ENCODE assay signal across 25 mouse cellular contexts in the genomic region with DNA sequence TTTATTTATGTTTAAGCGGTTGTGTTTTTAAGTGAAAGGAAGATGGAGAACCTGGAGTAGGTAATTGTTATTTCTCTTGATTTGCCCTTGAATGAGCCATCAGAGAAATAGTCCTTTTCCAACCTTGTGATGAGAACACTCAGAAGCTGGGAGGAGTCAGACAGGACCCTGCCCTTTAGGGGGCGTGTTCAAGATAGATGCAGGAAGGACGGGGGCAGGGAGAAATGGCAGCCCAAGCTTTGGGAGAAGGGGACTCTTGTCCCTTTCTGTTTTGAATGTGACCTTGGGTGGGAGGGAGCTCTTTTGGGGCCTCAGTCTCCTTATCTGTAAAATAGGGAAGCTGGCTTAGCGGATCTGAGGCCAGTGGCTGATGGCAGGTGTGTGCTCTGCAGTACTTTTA. TPM values are rescaled to one million over a fixed set of nuclear protein-coding genes. Genes with fewer than 3 reads are reported as not detected.
DNase-seq lines count a peak whose midpoint lies in the region; ATAC-seq and TF ChIP-seq lines count a peak whose summit lies in the region.
"Had no signal": no experiment of that assay in that cellular context is flagged by ENCODE, and none has a peak within 500 bp of the region (broad histone marks: within the 10 kb centered on the region; RNA-seq: fewer than 3 reads in every experiment).

No protein-coding gene starts in this region.

- no peak overlapping the region; the same call in 1 of the 2 replicates for H3K27ac ChIP-seq in liver, embryonic 12.5 days
- H3K27ac ChIP-seq in liver, embryonic 11.5 days (ENCODE audit: low read depth, low read length): no peak overlapping the region
- H3K27ac ChIP-seq in ES-E14 (ENCODE audit: insufficient read depth, low read depth, low read length, poor library complexity, severe bottlenecking): no peak overlapping the region
- H3K27ac ChIP-seq in forebrain, embryonic 16.5 days (ENCODE audit: low read length): no peak overlapping the region
- H3K27ac ChIP-seq: embryonic facial prominence, embryonic 10.5 days; embryonic facial prominence, embryonic 13.5 days; forebrain, embryonic 13.5 days; gastrocnemius, adult 2 months; hindbrain, embryonic 12.5 days; hindbrain, embryonic 15.5 days had no signal

- peaks cover 5% of the 10 kb centered on the region; the same call in 1 of the 2 replicates for H3K27me3 ChIP-seq in liver, embryonic 12.5 days (replicated peaks)
- no peaks in the 10 kb centered on the region for H3K27me3 ChIP-seq in liver, embryonic 11.5 days (replicated peaks; ENCODE audit: control insufficient read depth, insufficient read depth, low read length)
- no peaks in the 10 kb centered on the region for H3K27me3 ChIP-seq in forebrain, embryonic 16.5 days (replicated peaks; ENCODE audit: control insufficient read depth, insufficient read depth, low read length)
- H3K27me3 ChIP-seq: embryonic facial prominence, embryonic 13.5 days; forebrain, embryonic 13.5 days; hindbrain, embryonic 12.5 days; hindbrain, embryonic 15.5 days had no signal

- no peak overlapping the region for H3K4me3 ChIP-seq in liver, embryonic 12.5 days
- H3K4me3 ChIP-seq in liver, embryonic 11.5 days (ENCODE audit: low read depth, low read length): no peak overlapping the region
- no peak overlapping the region for H3K4me3 ChIP-seq in ES-E14 (ENCODE audit: insufficient read depth in 1 of 2, low read depth in 1 of 2, low read length in 2 of 2, poor library complexity in 1 of 2, severe bottlenecking in 1 of 2)
- no peak overlapping the region for H3K4me3 ChIP-seq in forebrain, embryonic 16.5 days (replicated peaks; ENCODE audit: low read length)
- H3K4me3 ChIP-seq: embryonic facial prominence, embryonic 10.5 days; embryonic facial prominence, embryonic 13.5 days; erythroblast, embryonic 14.5 days; forebrain, embryonic 13.5 days; gastrocnemius, adult 2 months; hindbrain, embryonic 12.5 days; hindbrain, embryonic 15.5 days had no signal

- in situ Hi-C loops in ES-E14 (cut with MboI; ENCODE audit: low sequenced_read_pairs in 2 of 2, unreplicated experiment in 2 of 2): no loop called here

- H3K4me2 ChIP-seq in liver, embryonic 12.5 days: peak overlapping the region; percentile 7; the same call in 1 of the 2 replicates
- no peak overlapping the region for H3K4me2 ChIP-seq in liver, embryonic 11.5 days
- no peak overlapping the region for H3K4me2 ChIP-seq in forebrain, embryonic 16.5 days (ENCODE audit: low read length)
- H3K4me2 ChIP-seq: embryonic facial prominence, embryonic 13.5 days; forebrain, embryonic 13.5 days; heart, embryonic 11.5 days; hindbrain, embryonic 12.5 days; hindbrain, embryonic 15.5 days had no signal

- ATAC-seq in liver, embryonic 12.5 days: no peak
- no peak for ATAC-seq in liver, embryonic 11.5 days (replicated peaks; ENCODE audit: low FRiP score)
- ATAC-seq in forebrain, embryonic 16.5 days: no peak
- ATAC-seq: CD4-positive, CD25-positive, alpha-beta regulatory T cell, adult 4 months; forebrain, embryonic 13.5 days; forebrain, postnatal 0 days; intestine, postnatal 0 days had no signal

- no peaks in the 10 kb centered on the region for H3K9me3 ChIP-seq in liver, embryonic 12.5 days (replicated peaks)
- H3K9me3 ChIP-seq in liver, embryonic 11.5 days (ENCODE audit: control insufficient read depth, low read length): no peaks in the 10 kb centered on the region
- no peaks in the 10 kb centered on the region for H3K9me3 ChIP-seq in ES-E14 (ENCODE audit: control insufficient read depth, insufficient read depth, low read depth, low read length)
- H3K9me3 ChIP-seq in forebrain, embryonic 16.5 days (ENCODE audit: control insufficient read depth, low read length): peaks cover 3% of the 10 kb centered on the region; the same call in 1 of the 2 replicates
- H3K9me3 ChIP-seq: embryonic facial prominence, embryonic 10.5 days; embryonic facial prominence, embryonic 13.5 days; hindbrain, embryonic 12.5 days; hindbrain, embryonic 15.5 days had no signal

- no peak for DNase-seq in liver, embryonic 11.5 days (ENCODE audit: low spot score)
- peak; percentile 26 for DNase-seq in ES-E14 (ENCODE audit: low read depth, low spot score)
- DNase-seq in ZHBTc4 (ENCODE audit: low read depth, low spot score): peak; percentile 58
- DNase-seq in cerebellum, adult 18-20 months: no peak
- DNase-seq in embryo, embryonic 10.5 days (ENCODE audit: low spot score): no peak
- DNase-seq: adrenal gland, adult 2 months; adrenal gland, postnatal 14 days; cerebellum, adult 11-12 months; cerebellum, adult 9-10 months; cerebellum, postnatal 14 days; forebrain, postnatal 0 days; gastrocnemius, adult 2 months; gastrocnemius, postnatal 14 days had no signal

- WGBS in liver, embryonic 12.5 days (ENCODE audit: insufficient replicate concordance): 63% methylated on average over 4 of the region's 4 CpGs
- WGBS in liver, embryonic 11.5 days: 61% methylated on average over 4 of the region's 4 CpGs
- WGBS in forebrain, embryonic 16.5 days: 79% methylated on average over 4 of the region's 4 CpGs

- peaks cover 15% of the 10 kb centered on the region; the same call in 1 of the 2 replicates for H3K4me1 ChIP-seq in liver, embryonic 12.5 days
- H3K4me1 ChIP-seq in liver, embryonic 11.5 days (replicated peaks; ENCODE audit: control insufficient read depth, insufficient read depth, low read length): no peaks in the 10 kb centered on the region
- H3K4me1 ChIP-seq in ES-E14 (ENCODE audit: control insufficient read depth in 2 of 2, insufficient read depth in 2 of 2, low read length in 2 of 2, poor library complexity in 1 of 2): peaks cover 0 to 2% of the 10 kb centered on the region in 2 experiments; a peak in 1 of 4 replicates
- H3K4me1 ChIP-seq in forebrain, embryonic 16.5 days (replicated peaks; ENCODE audit: control insufficient read depth, insufficient read depth, low read length): peaks cover 12% of the 10 kb centered on the region

- H3K36me3 ChIP-seq in liver, embryonic 12.5 days: no peaks in the 10 kb centered on the region
- no peaks in the 10 kb centered on the region for H3K36me3 ChIP-seq in liver, embryonic 11.5 days (ENCODE audit: control insufficient read depth, insufficient read depth, low read length)
- H3K36me3 ChIP-seq in ES-E14 (ENCODE audit: control insufficient read depth, insufficient read depth, low read length, poor library complexity, severe bottlenecking): no peaks in the 10 kb centered on the region
- H3K36me3 ChIP-seq in forebrain, embryonic 16.5 days (ENCODE audit: control insufficient read depth, insufficient read depth): no peaks in the 10 kb centered on the region
- H3K36me3 ChIP-seq: embryonic facial prominence, embryonic 10.5 days; embryonic facial prominence, embryonic 13.5 days; hindbrain, embryonic 12.5 days; hindbrain, embryonic 15.5 days had no signal

- H3K9ac ChIP-seq in liver, embryonic 12.5 days: no peak overlapping the region
- no peak overlapping the region for H3K9ac ChIP-seq in liver, embryonic 11.5 days (ENCODE audit: low read depth, low read length)
- no peak overlapping the region for H3K9ac ChIP-seq in ES-E14 (ENCODE audit: insufficient read depth, low read depth, low read length, poor library complexity, severe bottlenecking)
- no peak overlapping the region for H3K9ac ChIP-seq in forebrain, embryonic 16.5 days (replicated peaks; ENCODE audit: low read depth, low read length)
- H3K9ac ChIP-seq: embryonic facial prominence, embryonic 13.5 days; forebrain, embryonic 13.5 days; forebrain, postnatal 0 days; hindbrain, embryonic 12.5 days; hindbrain, embryonic 15.5 days had no signal

TF ChIP-seq in ES-E14, 5 proteins besides CTCF, POLR2A, EP300 and RAD21:
- TF ChIP-seq MAFK (IDR thresholded peaks at IDR 0.05; ENCODE audit: insufficient read depth, low read depth, low read length) (no peak), HCFC1 (IDR thresholded peaks at IDR 0.05; ENCODE audit: borderline replicate concordance, insufficient read depth, low read length) (no peak), CHD2 (IDR thresholded peaks at IDR 0.05; ENCODE audit: low read depth, low read length) (no peak), ZC3H11A (IDR thresholded peaks at IDR 0.05; ENCODE audit: borderline replicate concordance, low read depth, low read length) (no peak), ZNF384 (IDR thresholded peaks at IDR 0.05; ENCODE audit: low read depth, low read length) (no peak)
TF ChIP-seq in ES-E14: peak in this region for 0.

RNA-seq across cellular contexts. Expression of gene Kcnn3, which starts 34.0 kb away (rescaled TPM):
- 0.12 TPM in 1 of 2 replicates, not detected in the other for polyA plus RNA-seq in liver, embryonic 12.5 days (2016; fragmentation: Nextera tagmentation; extraction: Ambion mirVana)
- 0.19 and 0.45 TPM in 2 replicates for polyA plus RNA-seq in liver, embryonic 11.5 days (2014; fragmentation: Nextera tagmentation; extraction: Ambion mirVana)
- total RNA-seq in ES-E14 (2012; rRNA removed): 0.13 and 0.26 TPM in 2 replicates
- 8.1 and 8.2 TPM in 2 replicates for polyA plus RNA-seq in forebrain, embryonic 16.5 days (2015; fragmentation: Nextera tagmentation; extraction: Ambion mirVana)
- total RNA-seq: hematopoietic stem cell, adult 5-6 weeks had no signal
- polyA plus RNA-seq: CD4-positive, CD25-positive, alpha-beta regulatory T cell, adult 4 months had no signal

Comparison
In these comparisons a context has a peak if more than half of its experiments do, and no peak if none do; other contexts are left out.
1. DNase-seq: peak in ES-E14 (single experiment) and ZHBTc4 (single experiment); none in liver, embryonic 11.5 days (single experiment), cerebellum, adult 18-20 months (0 of 2) and embryo, embryonic 10.5 days (single experiment).